Comparison of ENCODE assay signal across 24 mouse cellular contexts in genomic region chr16:32461713-32462112, GRCm38 (mm10). TPM values are rescaled to one million over a fixed set of nuclear protein-coding genes. Genes with fewer than 3 reads are reported as not detected.
"Had no signal": no experiment of that assay in that cellular context is flagged by ENCODE, and none has a peak within 500 bp of the region (broad histone marks: within the 10 kb centered on the region; RNA-seq: fewer than 3 reads in every experiment).

No protein-coding gene starts in this region.

- H3K9ac ChIP-seq: lung, embryonic 15.5 days; midbrain, embryonic 13.5 days; midbrain, embryonic 15.5 days; neural tube, embryonic 12.5 days; stomach, embryonic 15.5 days had no signal

- H3K4me3 ChIP-seq: lung, embryonic 15.5 days; megakaryocyte, embryonic 14.5 days; midbrain, embryonic 13.5 days; midbrain, embryonic 15.5 days; neural tube, embryonic 12.5 days; stomach, embryonic 15.5 days had no signal

- ATAC-seq: lung, postnatal 0 days; midbrain, embryonic 13.5 days; midbrain, embryonic 15.5 days had no signal

- H3K27me3 ChIP-seq: lung, embryonic 15.5 days; megakaryocyte, embryonic 14.5 days; midbrain, embryonic 13.5 days; midbrain, embryonic 15.5 days; neural tube, embryonic 12.5 days; stomach, embryonic 15.5 days had no signal

- H3K27ac ChIP-seq: lung, embryonic 15.5 days; macrophage; midbrain, embryonic 13.5 days; midbrain, embryonic 15.5 days; neural tube, embryonic 12.5 days; stomach, embryonic 15.5 days had no signal

- H3K4me1 ChIP-seq: lung, embryonic 15.5 days; midbrain, embryonic 13.5 days; midbrain, embryonic 15.5 days; neural tube, embryonic 12.5 days; stomach, embryonic 15.5 days had no signal

- H3K9me3 ChIP-seq: lung, embryonic 15.5 days; megakaryocyte, embryonic 14.5 days; midbrain, embryonic 13.5 days; midbrain, embryonic 15.5 days; neural tube, embryonic 12.5 days; stomach, embryonic 15.5 days had no signal

- H3K4me2 ChIP-seq: lung, embryonic 15.5 days; midbrain, embryonic 11.5 days; midbrain, embryonic 13.5 days; midbrain, embryonic 15.5 days; neural tube, embryonic 12.5 days; stomach, embryonic 15.5 days had no signal

- DNase-seq: lung, adult 2 months; lung, postnatal 14 days; lung, postnatal 36 days; right cerebral cortex, postnatal 14 days; thymus, adult 2 months; thymus, postnatal 25 days; thymus, postnatal 4 days had no signal

RNA-seq across cellular contexts. Expression of gene Slc51a, which starts 26.0 kb away (rescaled TPM):
- total RNA-seq: midbrain, postnatal 0 days; neutrophil, adult 5-6 weeks had no signal
- polyA plus RNA-seq: spleen, adult 2 months; urinary bladder, adult 2 months had no signal

RNA-seq across cellular contexts. Expression of gene Zdhhc19, which starts 34.4 kb away (rescaled TPM):
- total RNA-seq: megakaryocyte progenitor cell, adult 5-6 weeks; midbrain, postnatal 0 days; monocyte, adult 5-6 weeks; neutrophil, adult 5-6 weeks had no signal
- polyA plus RNA-seq: liver, embryonic 16.5 days; lung, adult 2 months; lung, embryonic 15.5 days; lung, postnatal 0 days; macrophage; midbrain, embryonic 11.5 days; midbrain, embryonic 13.5 days; midbrain, embryonic 15.5 days; neural tube, embryonic 12.5 days; neural tube, embryonic 14.5 days; spleen, adult 2 months; thymus, adult 2 months; urinary bladder, adult 2 months had no signal
